Mouse (Mus musculus): ENCODE measurements around the gene Mb21d2. TPM values are rescaled to one million over a fixed set of nuclear protein-coding genes. Genes with fewer than 3 reads are reported as not detected.

Mb21d2 gene
- 10.4 and 14.2 TPM in 2 replicates for polyA plus RNA-seq (2012; rRNA removed)

GRCm38 (mm10) chr16:28928815-28929685 is at the start of gene Mb21d2:
TSS of gene Mb21d2 (minus strand) at chr16:28929673.

Other genes starting within 250 kb of the Mb21d2 start
- gene Fgf12, start 176.6 kb downstream of the Mb21d2 start, polyA plus RNA-seq (2012; rRNA removed) = 2.5 and 2.8 TPM in 2 replicates

Data from central nervous system, embryonic 11.5 days (tissue).